Mouse (Mus musculus) embryo, embryonic 11 days (tissue): ENCODE data around the gene Kcnj12.
A peak's percentile ranks its signal among the peaks of the same experiment; 100 is the strongest.

ENCODE experiments used
- DNase-seq: peaks from one replicate; pipeline ENCODE4 v3.0.0-alpha.2; 2015

The Kcnj12 gene

DNA sequence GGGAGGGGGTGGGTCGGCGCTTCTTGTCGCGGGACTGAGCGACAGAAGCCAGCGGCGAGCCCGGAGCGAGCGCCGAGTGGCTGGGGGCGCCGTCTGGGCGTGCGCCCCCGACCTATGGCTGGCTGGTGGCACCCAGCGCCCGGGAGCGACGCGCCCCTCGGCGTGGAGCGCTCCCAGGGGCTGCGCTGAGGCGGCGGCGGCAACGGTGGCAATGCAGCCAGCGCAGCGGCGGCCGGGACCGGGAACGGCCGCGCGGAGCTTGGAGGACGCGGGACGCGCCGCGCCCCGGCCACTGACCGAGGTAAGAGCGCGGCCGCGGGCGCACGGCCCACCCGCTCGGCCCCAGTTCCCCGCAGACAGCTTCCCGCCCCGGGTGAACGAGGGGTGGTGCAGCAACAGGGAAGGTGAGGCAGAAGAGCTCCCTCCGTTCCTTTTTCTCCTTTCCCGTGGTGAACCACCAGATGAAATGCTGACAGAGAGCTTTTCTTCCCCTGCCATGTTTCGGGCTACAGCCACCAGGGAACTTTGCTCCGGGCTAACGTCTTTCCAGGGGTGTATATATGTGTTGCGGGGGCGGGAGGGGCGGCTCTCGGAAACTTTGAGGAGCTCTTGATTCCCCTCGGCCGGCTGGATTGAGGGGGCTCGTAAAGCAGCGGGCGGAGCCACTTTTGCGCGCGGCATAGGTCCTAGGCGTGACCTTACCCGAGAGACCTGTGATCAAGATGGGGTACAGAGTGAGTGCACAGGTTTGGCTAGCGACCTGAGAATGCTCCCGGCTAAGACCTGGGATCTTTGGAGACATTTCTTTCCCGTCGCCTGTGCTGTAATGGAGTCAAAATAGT is at the start of gene Kcnj12:
Gene Kcnj12, plus strand, starts transcription at position 15 of the 842 bp plus-strand sequence.
- DNase-seq: peak; percentile 56

DNA sequence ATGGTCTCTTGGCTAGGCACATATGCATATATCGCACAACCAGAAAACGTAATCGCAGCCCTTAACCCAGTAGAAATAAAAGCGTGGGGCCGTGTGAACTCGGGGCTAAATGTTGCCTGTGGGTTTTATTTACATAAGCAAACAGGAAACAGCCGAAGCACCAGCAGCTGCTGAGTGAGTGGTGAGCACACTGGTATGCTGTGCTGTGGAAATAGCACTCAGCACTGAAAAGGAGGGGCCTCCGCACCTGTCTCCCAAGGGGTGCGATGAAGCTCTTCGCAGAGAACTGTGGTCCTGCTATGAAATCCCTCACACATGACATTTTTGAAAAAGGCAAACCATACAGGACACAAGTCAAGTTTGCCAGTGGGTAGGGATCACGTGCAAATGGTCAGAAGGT is 47.3 kb upstream of the Kcnj12 start:
- DNase-seq: no peak

DNA sequence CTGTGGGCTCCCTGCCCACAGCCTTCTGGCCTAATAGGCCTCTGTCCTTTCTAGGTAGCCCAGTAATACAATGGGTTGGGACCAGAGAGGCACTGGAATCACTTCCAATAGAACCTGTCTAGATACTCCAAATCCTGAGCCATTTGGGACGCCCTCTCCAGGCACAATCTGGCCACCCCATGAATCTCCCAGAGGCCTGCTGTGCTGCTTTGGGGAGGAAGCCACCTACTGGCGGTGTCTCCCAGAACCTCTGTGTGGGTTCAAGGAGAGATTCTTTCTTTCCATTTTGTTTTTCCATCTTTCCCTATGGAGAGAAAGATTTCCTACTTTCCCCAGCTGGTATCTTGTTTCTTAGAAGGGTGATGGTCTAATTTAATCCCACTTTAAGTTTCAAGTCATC is 46.1 kb upstream of the Kcnj12 start:
- no peak for DNase-seq

DNA sequence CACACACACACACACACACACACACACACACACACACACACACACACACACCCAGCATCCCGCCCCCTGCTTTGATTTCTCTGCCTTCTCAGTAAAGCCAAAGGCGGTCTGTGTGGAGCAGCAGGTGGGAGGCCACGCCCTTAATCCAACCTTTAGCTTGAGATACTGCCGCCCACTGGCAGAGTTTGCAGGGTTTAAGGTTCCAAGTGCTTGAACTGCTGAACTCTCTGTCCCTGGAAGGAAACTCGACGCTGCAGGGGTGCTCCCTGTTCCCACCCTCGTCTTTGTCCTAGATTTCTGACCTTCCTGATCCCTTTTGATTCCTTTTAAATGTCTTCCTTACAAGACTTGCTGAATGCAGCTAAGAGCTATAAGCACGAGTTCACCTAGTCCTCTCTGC is 45.6 kb upstream of the Kcnj12 start:
- DNase-seq: peak; percentile 50

DNA sequence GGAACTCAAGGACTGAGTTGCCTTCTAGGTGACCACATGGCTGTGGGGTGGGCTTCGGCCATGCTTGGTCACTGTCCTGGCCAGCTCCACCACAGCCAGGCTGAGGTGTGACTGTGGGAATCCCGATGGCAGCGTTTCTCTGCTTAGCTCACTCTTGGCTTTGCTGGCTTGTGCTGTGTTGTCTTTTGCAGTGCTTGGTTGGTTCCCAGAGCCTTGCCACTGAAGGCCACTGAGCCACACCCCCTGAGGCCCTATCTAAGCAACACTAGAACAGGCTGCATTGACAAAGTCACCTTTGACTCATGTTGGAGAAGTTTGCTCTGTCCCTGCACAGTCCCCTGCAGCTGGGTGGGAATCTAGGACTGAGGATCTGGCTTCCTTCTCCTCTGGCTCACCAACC is 45.2 kb upstream of the Kcnj12 start:
- DNase-seq: no peak

DNA sequence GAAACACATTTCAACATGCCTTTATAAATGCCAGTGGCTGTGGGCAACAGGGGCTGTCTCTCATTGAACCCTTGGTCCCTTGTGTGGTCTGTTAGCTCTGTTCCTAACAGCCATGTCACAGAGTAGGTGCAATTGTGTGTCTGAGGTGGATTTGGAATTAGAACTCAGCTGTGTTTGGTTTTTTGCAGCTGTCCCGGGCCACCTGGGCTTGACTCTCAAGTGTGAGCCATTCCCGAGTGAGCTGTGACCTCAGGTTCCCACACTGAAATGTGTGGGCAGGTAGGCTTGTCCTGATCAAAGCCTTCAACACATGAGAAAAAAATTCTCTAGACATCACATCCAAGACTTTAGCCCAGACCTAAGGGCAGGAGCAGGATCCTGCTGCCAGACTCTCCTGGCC is 43.7 kb upstream of the Kcnj12 start:
- DNase-seq: no peak

DNA sequence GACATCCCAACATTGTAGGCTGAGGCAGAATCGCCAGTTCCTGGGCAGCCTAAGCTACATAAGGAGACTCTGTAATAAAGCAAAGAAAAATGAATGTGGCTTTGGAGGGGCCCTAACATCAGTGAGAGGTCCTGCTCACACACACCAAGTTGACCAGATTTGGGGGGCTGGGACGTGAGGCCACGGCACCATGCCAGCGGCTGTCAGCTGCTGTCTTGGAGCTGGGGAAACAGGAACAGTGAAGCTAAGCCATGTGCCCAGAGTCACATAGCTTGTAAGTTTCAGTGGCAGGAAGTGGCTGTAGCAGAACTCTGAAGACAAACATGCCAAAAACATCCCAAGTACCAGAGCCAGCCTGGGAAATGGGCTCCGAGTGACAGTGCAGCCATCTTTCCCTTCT is 42.6 kb upstream of the Kcnj12 start:
- DNase-seq: no peak

DNA sequence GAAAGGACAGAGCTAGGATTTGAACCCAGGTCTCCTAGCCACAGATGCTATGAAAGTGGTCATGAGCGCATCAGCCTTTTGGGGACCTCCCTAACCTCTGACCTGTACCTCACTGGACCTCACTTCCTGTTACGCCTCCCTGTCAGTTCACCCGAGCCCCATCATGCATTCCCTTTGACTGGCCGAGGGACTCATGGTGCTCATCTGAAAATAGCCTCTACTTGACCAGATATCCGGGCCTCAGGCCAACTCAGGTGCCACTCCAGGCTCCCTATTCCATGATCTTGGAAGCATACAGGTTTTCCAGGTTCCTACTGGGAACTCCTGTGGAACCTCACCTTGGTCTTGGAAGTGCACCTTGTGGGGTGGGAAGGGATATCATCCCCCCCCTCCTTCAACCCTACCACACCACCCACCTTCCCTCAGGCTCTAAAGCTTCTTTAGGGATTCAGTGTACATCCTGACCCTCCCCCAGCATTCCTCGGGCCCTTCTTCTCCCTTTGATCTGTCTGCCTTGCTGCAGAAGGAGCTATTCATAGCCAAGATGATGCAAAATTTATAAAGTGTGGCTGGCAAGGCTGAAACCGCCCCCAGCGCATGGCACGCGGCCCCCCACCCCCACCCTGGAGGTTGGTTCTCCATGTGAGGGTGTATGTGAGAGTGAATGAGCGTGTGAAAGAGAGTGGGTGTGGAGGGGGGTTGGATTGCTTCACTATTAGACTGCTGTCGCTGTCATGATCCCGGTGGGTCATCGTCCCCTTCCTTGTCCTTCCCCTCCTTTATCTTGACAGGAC is 40.5 kb upstream of the Kcnj12 start:
- no peak for DNase-seq

DNA sequence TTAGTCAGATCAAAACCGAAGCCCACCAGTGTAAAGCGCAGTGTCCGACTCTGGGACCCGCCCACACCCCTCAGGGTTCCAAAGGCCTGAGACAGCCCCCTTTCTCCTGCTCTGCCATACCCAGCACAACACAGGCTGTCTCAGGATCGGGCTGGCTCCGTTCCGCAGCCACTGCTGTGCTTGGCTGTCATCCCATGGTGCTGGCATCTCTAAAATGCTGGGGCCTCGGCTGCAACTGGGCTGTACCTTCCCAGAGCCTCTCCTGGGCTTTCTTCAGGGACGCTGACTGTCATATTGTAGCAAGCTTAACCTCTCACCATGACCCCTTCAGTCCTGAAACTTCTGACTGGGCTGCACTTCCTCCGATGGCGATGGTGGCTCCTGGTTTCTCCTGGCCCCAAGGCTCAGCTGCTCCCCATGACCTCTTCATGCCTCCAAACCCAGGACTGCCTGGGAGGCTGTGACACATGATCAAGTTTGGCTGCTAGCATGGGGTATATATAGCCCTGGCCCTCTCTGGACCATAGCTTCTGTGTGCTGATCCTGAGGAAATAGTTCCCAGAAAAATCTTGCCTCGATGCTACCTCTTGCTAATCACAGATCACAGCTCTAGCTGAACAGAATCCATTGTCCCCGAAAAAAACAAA is 37.3 kb upstream of the Kcnj12 start:
- no peak for DNase-seq

DNA sequence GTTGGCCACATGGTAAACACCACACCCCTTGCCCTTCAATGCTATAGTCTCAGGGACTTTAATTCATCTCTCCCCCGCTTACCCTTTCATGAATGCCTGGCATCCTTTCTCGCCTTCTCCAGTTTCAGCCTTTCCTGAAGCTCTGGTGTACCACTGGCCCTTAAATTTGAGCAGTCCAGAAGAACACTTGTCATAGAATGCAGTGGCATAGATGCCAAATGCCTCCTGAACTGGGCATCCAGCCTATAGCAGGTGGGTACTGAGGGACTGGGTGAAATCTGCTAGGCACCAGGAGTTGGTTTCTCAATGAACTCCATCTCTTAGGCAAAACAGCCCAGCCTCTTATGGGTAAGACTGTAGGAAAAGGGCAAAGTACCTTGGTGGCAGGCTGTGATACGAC is 31.9 kb upstream of the Kcnj12 start:
- DNase-seq: no peak

DNA sequence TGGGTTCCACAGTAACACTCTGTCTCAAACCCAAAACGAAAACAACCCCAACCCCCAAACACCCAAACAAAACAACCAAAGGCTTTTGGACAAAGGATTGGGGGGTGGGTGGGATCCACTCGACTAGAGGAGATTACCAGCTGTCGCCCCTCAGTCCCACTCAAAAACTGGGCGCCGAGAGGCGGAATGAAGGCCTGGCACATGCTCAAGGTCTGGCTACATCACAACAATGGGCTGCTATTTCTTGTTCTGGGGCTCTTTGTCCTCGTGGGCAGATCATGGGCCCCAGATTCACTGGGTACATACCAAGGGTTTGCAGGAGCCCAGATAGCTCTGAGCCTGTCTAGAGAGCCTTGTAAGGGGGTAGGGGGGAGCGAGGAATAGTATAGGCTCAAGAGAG is 19.6 kb upstream of the Kcnj12 start:
- DNase-seq: no peak

DNA sequence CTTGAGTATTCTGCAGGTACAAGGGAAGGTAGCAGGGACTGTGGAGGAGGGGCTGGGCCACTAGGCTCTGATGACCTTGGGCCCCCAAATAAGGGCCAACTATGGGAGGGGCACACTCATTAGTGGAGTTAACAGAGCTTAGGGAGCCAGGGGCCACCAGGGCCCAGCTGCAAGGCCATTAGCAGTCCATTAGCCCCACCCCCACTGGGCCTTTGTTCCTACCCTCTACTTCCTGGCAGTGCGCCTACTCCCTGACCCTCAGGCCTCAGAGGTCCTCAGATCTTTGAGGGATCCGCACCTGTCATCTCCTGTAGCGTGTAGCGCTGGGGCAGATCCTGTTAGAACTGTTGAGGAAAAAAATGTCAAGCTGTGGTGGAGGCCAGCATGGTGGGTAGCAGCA is 18.3 kb upstream of the Kcnj12 start:
- DNase-seq: peak; percentile 34

DNA sequence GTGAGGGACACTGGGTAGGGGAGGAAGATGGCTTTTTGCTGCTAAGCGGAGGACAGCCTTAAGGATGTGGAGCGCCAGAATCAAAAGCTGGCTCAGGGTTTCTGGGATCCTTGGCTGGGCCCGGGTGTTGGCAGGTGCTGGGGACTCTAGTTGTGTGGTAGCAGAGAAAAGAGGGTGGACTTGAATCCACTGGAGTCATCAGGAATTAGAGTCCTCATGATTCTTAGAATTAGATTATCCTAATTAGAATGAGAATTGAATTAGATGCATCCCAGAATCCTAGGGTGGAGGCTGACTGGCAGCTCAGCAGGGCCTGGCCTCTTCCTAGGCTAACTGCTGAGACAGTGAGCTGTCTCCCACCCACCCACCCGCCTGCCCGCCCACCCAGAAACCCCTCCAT is 17.6 kb upstream of the Kcnj12 start:
- no peak for DNase-seq

DNA sequence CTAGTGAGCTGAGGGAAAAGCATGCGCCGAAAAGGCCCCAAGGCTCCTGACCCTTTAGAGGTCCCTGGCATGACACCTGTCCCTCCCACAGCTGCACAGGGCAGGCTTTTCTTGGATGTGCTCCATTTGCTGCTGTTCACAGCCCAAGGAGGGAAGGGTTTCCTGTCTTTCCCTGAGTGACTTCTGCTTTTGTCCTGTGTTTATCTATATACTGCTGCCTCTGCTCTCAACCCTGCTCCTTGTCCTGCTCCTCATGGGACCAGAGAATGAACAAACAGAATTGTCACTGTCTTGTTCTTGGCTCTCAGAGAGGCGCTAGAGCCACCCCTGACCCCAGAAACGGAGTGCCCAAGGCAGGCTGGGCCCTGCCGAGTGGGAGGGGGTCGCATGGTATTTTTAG is 17.0 kb upstream of the Kcnj12 start:
- DNase-seq: no peak

DNA sequence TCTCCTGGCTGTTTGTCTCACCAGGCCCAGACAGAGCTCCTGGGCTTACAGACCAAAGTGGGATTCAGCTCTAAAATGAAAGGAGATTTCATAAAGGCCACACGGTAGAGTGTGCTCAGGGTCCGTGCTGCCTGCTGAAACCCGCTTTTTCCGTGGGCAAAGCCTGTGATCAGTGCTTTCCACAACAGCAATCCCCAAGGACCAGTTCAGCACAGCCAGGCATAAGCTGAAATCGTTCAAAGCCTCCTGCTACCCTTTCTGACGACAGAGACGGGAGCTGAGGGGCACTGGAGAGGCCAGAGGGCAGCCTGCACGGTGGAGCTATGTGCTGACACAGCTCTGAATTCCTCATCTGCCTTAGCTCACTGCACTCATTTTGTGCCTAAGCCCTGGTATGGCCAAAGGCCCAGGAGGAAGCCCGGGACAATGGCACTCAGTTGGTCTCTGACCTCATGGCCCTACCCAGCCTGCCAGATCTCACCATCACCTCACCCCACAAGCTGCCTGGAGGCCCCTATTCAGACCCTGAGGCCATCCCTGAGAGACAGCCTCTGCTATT is 10.5 kb upstream of the Kcnj12 start:
- DNase-seq: peak; percentile 56

DNA sequence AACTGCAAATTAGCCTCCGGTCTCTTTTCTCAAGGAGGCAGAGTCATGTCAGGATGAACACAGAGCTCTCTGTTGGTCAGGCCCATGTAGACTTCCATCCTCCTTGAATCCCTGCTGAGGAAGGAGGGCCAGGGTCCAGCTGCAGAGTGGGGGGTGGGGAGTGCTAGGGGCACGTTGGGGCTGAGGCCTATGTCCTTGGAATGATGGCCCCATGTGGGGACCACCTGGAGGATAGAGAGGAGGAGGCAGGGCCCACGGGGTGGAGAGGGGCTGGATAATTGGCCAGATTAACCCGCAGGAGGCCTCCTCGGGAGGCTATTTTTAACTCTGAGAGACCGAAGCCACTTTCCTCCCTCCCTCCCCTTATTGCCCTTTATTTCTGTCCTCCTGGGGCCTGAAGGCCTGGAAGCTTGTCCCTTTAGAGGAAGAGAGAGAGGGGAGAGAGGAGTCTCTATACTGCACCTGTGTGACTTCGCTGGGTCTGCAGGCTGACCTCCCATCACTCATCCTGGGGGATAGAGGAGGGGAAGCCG is 5.4 kb upstream of the Kcnj12 start:
- DNase-seq: peak; percentile 34

DNA sequence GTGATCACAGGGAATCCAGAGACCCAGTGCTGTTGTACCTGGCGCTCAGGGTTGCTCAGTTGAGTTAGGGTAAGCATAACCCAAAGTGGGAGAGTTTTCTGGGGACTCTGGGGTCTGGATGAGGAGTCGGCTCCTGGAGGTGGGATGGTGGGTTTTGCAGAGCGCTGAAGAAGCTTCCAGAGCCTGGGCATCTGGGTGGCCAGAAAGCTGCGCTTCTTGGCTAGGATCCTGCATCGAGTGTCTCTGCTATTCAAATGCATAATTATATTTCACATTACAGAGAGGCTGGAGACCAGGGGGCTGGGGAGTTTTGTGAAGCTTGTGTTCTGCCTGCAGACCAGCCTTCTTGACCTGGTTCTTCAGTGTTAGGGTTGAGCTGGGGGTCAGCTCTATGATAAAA is 1.2 kb upstream of the Kcnj12 start:
- DNase-seq: no peak

DNA sequence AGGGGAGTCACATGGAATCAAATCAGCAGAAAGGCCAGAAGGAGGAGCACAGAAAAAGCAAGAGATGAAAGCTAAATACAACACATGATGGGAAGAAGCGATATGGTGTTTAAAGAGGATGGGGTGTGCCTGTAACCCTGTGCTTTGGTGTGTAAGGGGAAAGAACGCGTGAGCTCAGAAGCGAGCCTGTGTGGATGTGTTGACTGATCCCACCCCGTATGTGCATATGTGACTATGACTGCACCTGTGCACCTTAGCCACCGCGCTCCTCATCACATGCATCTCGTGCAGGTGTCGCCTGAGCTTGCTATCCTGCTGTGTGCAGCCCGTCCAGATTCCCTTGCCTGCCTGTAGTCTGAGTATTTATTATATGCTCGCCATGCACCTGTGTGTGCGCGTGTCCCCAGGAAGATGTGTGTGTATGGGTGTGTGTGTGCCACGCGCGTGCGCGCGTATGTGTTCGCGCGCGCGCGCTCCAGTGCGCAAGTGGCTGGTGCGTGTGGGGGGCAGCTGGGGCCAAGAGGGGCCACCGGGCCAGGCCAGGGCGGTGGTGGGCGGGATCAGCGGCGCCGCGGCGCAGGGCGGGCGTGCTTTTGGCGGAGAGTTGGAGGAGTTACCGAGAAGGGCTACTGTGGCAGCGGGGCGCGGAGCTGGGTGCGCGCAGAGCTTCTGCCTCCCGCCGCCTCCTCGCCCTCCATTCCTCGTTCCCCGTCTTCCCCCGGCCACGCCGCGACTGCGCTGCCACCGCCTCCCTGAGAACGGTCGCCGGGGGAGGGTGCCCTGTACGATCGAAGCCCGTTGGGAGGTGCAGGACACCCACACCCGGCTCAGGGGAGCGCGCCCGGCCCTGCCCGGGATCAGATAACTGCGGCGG is 451 bp upstream of the Kcnj12 start:
- DNase-seq: peak; percentile 44

DNA sequence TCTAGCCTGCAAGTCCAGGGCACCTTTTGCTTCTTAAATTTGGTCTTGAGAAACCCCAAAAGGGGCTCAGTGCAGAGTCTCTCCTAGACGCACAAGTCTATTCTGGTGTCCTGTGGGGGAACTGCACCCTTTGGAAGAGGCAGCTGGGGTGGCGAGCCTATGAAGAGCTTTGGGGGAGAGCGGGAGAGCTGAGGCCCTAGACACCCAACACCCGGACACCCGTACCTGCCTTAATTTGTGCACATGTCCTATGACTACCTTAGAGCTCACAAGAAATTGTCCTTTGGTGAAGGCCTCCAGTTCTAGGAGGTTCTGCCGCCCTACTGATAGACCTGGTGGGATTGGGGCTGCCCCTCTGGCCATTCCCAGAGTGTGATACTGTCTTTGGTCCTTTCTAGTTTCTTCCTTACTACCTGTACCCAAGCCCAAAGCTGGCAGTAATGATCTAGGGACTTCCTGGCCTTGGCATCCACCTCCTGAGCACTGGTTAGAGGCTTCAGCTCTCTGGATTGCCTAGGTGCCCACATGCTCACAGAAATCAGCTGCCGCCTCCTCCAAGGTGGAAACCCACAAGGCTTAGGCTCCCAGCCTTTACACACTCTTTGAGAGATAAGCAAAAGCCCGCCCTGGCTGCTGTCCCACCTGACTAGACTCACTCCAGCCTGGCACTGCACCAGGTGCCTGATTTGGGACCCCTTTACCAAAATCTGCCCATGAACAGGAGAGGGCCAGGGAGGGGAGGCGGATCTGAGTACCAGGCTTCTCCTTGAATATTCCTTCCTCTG is 1.2 kb downstream of the Kcnj12 start:
- no peak for DNase-seq

DNA sequence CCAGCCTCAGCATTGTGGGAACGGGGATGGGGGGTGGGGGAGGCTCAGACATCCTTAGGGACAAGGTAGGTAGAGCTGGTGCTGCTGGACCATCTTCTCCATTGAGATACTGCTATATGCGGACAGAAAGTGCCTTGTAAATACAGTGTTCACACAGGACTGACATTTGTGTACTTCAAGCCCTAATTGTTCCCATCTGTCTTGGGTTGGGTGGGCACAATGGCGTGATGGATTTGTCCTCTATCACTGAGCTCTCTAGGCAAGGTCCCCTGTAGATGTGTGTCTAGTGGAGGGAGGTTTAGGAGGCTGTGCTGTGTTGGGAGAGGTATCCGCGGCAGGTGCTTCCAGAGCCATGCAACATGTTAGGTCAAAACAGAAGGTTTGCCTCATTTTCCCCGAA is 2.0 kb downstream of the Kcnj12 start:
- DNase-seq: no peak

DNA sequence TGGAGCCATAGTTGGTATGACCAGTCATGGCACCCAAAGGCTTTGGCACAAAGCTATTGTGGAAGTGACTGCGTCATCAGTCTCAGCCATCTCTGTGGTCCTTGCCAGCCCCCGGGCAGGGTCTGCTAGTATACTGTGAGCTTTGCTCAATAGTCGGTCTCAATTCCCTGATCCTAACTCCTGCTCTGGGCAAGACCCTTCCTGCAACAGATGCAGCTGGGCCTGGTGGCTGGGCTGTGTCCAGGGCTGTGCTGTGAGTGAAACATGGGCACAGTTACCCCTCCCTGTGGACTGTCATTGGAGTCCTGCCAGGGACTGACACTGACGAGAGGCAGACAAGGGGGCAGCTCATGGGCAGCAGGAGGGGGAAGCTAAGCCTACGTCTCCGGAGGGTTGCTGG is 2.6 kb downstream of the Kcnj12 start:
- no peak for DNase-seq
